Mouse (Mus musculus): Measurements from ENCODE around the gene Olfr998.
"Not testable (repeated sequence)": the region's sequence is repeated elsewhere in the genome, so short reads cannot be mapped to it uniquely, and the experiment has no call there.

The Olfr998 gene

DNA sequence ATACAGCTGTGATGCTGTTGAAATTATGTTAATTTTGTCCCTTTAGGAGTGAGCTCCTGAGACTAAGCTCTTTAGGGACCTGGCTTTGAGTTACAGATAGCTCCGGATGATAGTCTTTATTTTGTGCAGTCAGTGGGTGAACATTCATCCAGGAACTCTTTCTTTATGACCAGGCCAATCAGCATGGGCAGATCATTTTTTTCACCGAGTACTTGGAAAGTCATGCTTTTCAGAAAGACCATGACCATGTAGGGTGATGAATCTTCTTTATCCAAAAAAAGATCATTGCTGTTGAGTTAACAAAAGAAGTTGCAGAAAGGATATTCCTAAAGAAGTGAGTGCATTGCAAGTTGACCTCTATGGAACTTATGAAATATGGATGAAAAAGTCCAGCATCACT, at the start of gene Olfr998:
Olfr998 (plus strand) TSS at position 301 of the 400 bp plus-strand sequence.
- not testable (repeated sequence) for DNase-seq

DNA sequence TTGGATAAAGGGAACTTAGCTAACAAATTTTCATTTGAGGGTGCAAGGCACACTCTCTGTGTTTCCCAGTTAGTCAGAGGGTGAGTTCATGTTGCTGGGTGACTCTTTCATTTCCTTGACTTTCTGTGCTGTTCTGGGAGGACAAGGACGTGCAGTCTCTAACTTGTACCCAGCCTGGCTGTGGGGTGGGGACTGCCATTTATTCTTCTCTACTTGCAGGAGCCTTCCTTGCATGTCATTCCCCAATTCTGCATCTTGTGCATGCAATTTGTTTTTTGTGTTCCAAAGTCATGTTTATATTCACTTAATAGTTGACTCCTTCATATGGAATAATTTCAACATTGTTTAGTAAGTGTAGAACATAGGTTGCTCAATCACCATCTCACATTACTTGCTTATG, 33.9 kb upstream of the Olfr998 start:
- no peak for DNase-seq

DNA sequence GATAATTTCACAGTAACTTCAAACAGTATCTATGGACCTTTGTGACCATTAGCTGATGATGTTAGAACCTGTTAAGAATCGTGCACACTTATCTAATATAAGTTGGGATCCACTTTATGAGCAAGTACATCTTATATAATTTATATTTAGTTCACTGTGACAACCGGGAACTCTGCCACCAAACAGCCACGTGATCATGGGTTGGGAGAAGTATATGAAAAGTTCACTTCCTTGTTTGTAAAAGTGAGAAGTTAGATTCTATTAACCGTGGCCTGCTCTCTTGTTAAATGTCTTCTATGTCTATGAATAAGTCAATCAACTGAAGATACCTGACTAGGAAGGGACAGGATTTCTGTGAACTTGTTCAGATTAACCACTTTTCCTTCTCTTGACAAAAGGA, 28.5 kb upstream of the Olfr998 start:
- DNase-seq: peak; percentile 35

DNA sequence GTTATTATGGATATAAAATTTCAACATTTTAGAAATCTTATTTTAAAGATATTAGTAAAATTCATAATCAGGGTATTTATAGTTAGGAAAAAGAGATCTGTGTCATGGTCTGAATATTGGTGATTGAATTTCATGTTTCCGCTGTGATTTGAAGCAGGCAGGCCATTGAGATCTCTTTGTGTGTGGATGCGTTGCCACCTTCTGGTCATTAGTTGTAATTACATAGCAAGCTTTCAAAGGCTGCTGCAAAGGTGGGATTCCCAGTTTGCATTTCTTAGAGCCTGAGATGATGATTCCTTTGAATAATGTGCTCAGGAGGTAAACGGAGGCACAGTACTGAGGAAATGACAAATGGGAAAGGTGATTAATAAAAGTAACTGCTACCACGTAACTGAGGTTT, 27.6 kb upstream of the Olfr998 start:
- peak; percentile 63 for DNase-seq

DNA sequence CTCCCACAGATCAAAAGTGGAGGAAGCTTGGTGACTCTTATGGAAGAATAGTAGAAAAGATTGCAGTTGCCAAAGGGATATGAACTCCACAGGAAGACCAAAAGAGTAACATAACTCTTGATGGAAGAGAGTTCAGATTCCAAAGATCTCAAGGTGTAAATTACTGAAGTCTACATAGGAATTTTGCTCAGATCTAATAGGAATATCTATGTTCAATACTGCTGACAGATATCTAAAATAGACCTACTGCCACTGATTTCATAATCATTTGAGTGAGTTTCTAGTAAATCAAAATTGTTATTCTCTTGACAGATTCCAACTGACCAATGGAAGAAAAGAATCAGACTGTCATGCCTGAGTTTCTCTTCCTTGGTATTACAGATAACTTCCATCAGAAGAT, 9.8 kb upstream of the Olfr998 start, which contains the start of gene Olfr996:
Olfr996 (plus strand) TSS at position 301 of the 400 bp plus-strand sequence.
- DNase-seq: no peak

DNA sequence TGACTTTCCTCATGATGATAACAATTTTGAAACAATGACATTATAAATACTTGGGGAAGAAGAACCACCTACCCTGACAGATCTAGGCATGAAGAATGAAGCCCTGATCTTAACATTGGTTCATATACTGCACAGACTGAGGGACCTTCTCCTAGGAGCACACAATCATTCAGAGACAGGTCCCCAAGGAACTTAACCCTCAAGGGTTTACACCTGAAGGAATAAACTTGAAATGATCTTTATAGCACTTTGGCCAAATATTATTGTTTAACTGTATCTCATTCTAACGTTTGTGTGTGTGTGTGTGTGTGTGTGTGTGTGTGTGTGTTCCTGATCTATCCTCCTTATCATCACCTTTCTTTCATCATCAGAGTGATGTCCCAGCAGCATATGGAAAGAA, 23.1 kb downstream of the Olfr998 start, which contains the start of gene Olfr1000:
Olfr1000 (minus strand) TSS at position 101 of the 400 bp plus-strand sequence.
- no peak for DNase-seq
